11 mouse cellular contexts compared by ENCODE assay signal in the genomic region with DNA sequence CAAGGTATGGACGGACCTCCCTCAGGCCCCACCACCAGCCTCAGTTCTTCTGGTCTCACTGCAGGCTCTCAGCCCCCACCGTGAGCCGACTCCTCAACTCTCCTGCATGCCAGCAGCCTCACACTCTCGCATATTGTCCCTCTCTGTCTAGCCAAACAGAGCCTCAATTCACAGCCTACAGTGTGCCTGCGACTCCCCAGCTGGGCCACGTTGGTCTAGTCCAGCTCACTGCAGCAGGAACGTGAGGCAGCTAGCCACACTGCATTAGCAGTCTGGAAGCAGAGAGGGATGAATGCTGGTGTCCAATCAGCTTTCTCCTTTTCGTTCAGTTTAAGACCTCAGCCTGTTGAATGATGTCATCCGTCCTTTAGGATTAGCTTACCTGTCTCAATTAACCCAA. TPM values are rescaled to one million over a fixed set of nuclear protein-coding genes. Genes with fewer than 3 reads are reported as not detected.
DNase-seq lines count a peak whose midpoint lies in the region; ATAC-seq and TF ChIP-seq lines count a peak whose summit lies in the region.
"Had no signal": no experiment of that assay in that cellular context is flagged by ENCODE, and none has a peak within 500 bp of the region (broad histone marks: within the 10 kb centered on the region; RNA-seq: fewer than 3 reads in every experiment).

No protein-coding gene starts in this region.

- no peaks in the 10 kb centered on the region for H3K4me1 ChIP-seq in hindbrain, embryonic 15.5 days (replicated peaks)
- no peaks in the 10 kb centered on the region for H3K4me1 ChIP-seq in hindbrain, embryonic 11.5 days (replicated peaks; ENCODE audit: control insufficient read depth, insufficient read depth, low read length)
- H3K4me1 ChIP-seq in midbrain, embryonic 15.5 days: no peaks in the 10 kb centered on the region
- no peaks in the 10 kb centered on the region for H3K4me1 ChIP-seq in midbrain, embryonic 10.5 days
- peaks cover 13% of the 10 kb centered on the region for H3K4me1 ChIP-seq in embryonic facial prominence, embryonic 14.5 days (ENCODE audit: control insufficient read depth, insufficient read depth, low read length)
- H3K4me1 ChIP-seq in midbrain, postnatal 0 days (ENCODE audit: insufficient read depth, low read length): no peaks in the 10 kb centered on the region

- no peak overlapping the region for H3K4me3 ChIP-seq in hindbrain, embryonic 15.5 days
- H3K4me3 ChIP-seq in hindbrain, embryonic 11.5 days (ENCODE audit: low read depth, low read length): no peak overlapping the region
- H3K4me3 ChIP-seq in midbrain, embryonic 15.5 days: no peak overlapping the region
- no peak overlapping the region for H3K4me3 ChIP-seq in midbrain, embryonic 10.5 days
- no peak overlapping the region for H3K4me3 ChIP-seq in embryonic facial prominence, embryonic 14.5 days (ENCODE audit: low read depth, low read length)
- no peak overlapping the region for H3K4me3 ChIP-seq in midbrain, postnatal 0 days (ENCODE audit: low read depth, low read length)
- H3K4me3 ChIP-seq: erythroblast, embryonic 14.5 days had no signal

- 73% methylated on average over 9 of the region's 9 CpGs for WGBS in hindbrain, embryonic 15.5 days
- 72% methylated on average over 9 of the region's 9 CpGs for WGBS in hindbrain, embryonic 11.5 days
- 75% methylated on average over 9 of the region's 9 CpGs for WGBS in midbrain, embryonic 15.5 days
- WGBS in midbrain, embryonic 10.5 days: 76% methylated on average over 9 of the region's 9 CpGs
- 57% methylated on average over 9 of the region's 9 CpGs for WGBS in embryonic facial prominence, embryonic 14.5 days
- WGBS in midbrain, postnatal 0 days: 65% methylated on average over 9 of the region's 9 CpGs

- H3K27me3 ChIP-seq in hindbrain, embryonic 15.5 days: no peaks in the 10 kb centered on the region
- H3K27me3 ChIP-seq in hindbrain, embryonic 11.5 days (ENCODE audit: control insufficient read depth, insufficient read depth, low read length): no peaks in the 10 kb centered on the region
- no peaks in the 10 kb centered on the region for H3K27me3 ChIP-seq in midbrain, embryonic 15.5 days (replicated peaks)
- H3K27me3 ChIP-seq in midbrain, embryonic 10.5 days (ENCODE audit: low read depth, poor library complexity, severe bottlenecking): no peaks in the 10 kb centered on the region
- no peaks in the 10 kb centered on the region for H3K27me3 ChIP-seq in embryonic facial prominence, embryonic 14.5 days (replicated peaks; ENCODE audit: control insufficient read depth, insufficient read depth, low read length)
- H3K27me3 ChIP-seq in midbrain, postnatal 0 days (ENCODE audit: insufficient read depth, low read length): no peaks in the 10 kb centered on the region

- H3K4me2 ChIP-seq in hindbrain, embryonic 15.5 days: no peak overlapping the region
- no peak overlapping the region for H3K4me2 ChIP-seq in hindbrain, embryonic 11.5 days (replicated peaks; ENCODE audit: low read depth, low read length)
- no peak overlapping the region for H3K4me2 ChIP-seq in midbrain, embryonic 15.5 days
- H3K4me2 ChIP-seq in embryonic facial prominence, embryonic 14.5 days (ENCODE audit: low read depth, low read length): no peak overlapping the region
- H3K4me2 ChIP-seq in midbrain, postnatal 0 days (ENCODE audit: low read depth, low read length, poor library complexity, severe bottlenecking): no peak overlapping the region

- no peak for DNase-seq in hindbrain, embryonic 11.5 days (ENCODE audit: low spot score)
- no peak for DNase-seq in midbrain, embryonic 10.5 days (ENCODE audit: low spot score)
- no peak for DNase-seq in embryonic facial prominence, embryonic 14.5 days (ENCODE audit: low spot score)
- DNase-seq in midbrain, postnatal 0 days (ENCODE audit: low spot score): peak; percentile 44
- DNase-seq: liver; thymus, postnatal 14 days had no signal

- H3K36me3 ChIP-seq in hindbrain, embryonic 15.5 days: peaks cover 19% of the 10 kb centered on the region
- peaks cover 3% of the 10 kb centered on the region for H3K36me3 ChIP-seq in hindbrain, embryonic 11.5 days (ENCODE audit: control insufficient read depth, insufficient read depth, low read length)
- peaks cover 10% of the 10 kb centered on the region; the same call in 1 of the 2 replicates for H3K36me3 ChIP-seq in midbrain, embryonic 15.5 days (replicated peaks)
- peaks cover 90% of the 10 kb centered on the region for H3K36me3 ChIP-seq in midbrain, embryonic 10.5 days
- peaks cover 56% of the 10 kb centered on the region for H3K36me3 ChIP-seq in embryonic facial prominence, embryonic 14.5 days (ENCODE audit: control insufficient read depth, insufficient read depth, low read length)
- peaks cover 37% of the 10 kb centered on the region for H3K36me3 ChIP-seq in midbrain, postnatal 0 days (ENCODE audit: insufficient read depth, low read length)
- H3K36me3 ChIP-seq: G1E had no signal

- H3K9ac ChIP-seq in hindbrain, embryonic 15.5 days: no peak overlapping the region
- H3K9ac ChIP-seq in hindbrain, embryonic 11.5 days (ENCODE audit: low read depth, low read length): no peak overlapping the region
- no peak overlapping the region for H3K9ac ChIP-seq in midbrain, embryonic 15.5 days
- no peak overlapping the region for H3K9ac ChIP-seq in embryonic facial prominence, embryonic 14.5 days (ENCODE audit: low read depth, low read length)
- H3K9ac ChIP-seq in midbrain, postnatal 0 days (replicated peaks; ENCODE audit: low read length, poor library complexity, severe bottlenecking): no peak overlapping the region

- H3K27ac ChIP-seq in hindbrain, embryonic 15.5 days (replicated peaks): no peak overlapping the region
- no peak overlapping the region for H3K27ac ChIP-seq in hindbrain, embryonic 11.5 days (ENCODE audit: low read depth, low read length)
- H3K27ac ChIP-seq in midbrain, embryonic 15.5 days: no peak overlapping the region
- no peak overlapping the region for H3K27ac ChIP-seq in midbrain, embryonic 10.5 days (replicated peaks)
- peak overlapping the region; percentile 74; the same call in 1 of the 2 replicates for H3K27ac ChIP-seq in embryonic facial prominence, embryonic 14.5 days (replicated peaks; ENCODE audit: low read depth, low read length)
- H3K27ac ChIP-seq in midbrain, postnatal 0 days (ENCODE audit: low read depth, low read length): no peak overlapping the region

- no peaks in the 10 kb centered on the region for H3K9me3 ChIP-seq in hindbrain, embryonic 15.5 days
- no peaks in the 10 kb centered on the region for H3K9me3 ChIP-seq in hindbrain, embryonic 11.5 days (ENCODE audit: control insufficient read depth, low read length)
- H3K9me3 ChIP-seq in midbrain, embryonic 15.5 days: no peaks in the 10 kb centered on the region
- H3K9me3 ChIP-seq in midbrain, embryonic 10.5 days (replicated peaks): no peaks in the 10 kb centered on the region
- H3K9me3 ChIP-seq in embryonic facial prominence, embryonic 14.5 days (ENCODE audit: control insufficient read depth, low read length): no peaks in the 10 kb centered on the region
- no peaks in the 10 kb centered on the region for H3K9me3 ChIP-seq in midbrain, postnatal 0 days (ENCODE audit: low read length)

- TF ChIP-seq CTCF in midbrain, postnatal 0 days (IDR thresholded peaks at IDR 0.05): no peak

- peak; percentile 73 for ATAC-seq in hindbrain, embryonic 15.5 days (ENCODE audit: low FRiP score, low read depth)
- ATAC-seq in hindbrain, embryonic 11.5 days (ENCODE audit: low FRiP score): no peak
- 0 out of 2 replicates have a peak, but pooled peaks have one; percentile 42 for ATAC-seq in midbrain, embryonic 15.5 days (replicated peaks)
- peak; percentile 27; the same call in 1 of the 2 replicates for ATAC-seq in embryonic facial prominence, embryonic 14.5 days (ENCODE audit: low read depth)
- peak; percentile 80 for ATAC-seq in midbrain, postnatal 0 days (ENCODE audit: low FRiP score)
- ATAC-seq in megakaryocyte, adult 5-6 weeks (ENCODE audit: poor library complexity, severe bottlenecking): no peak

RNA-seq across cellular contexts. Expression of a gene that starts 28.1 kb away (rescaled TPM):
- 29.3 and 30.4 TPM in 2 replicates for polyA plus RNA-seq in hindbrain, embryonic 15.5 days (2015; fragmentation: Nextera tagmentation; extraction: Ambion mirVana)
- polyA plus RNA-seq in hindbrain, embryonic 11.5 days (2014; fragmentation: Nextera tagmentation; extraction: Ambion mirVana): 23.7 and 30.8 TPM in 2 replicates
- polyA plus RNA-seq in midbrain, embryonic 15.5 days (2015; fragmentation: Nextera tagmentation; extraction: Ambion mirVana): 29.9 and 30.8 TPM in 2 replicates
- polyA plus RNA-seq in midbrain, embryonic 10.5 days (2016; fragmentation: Nextera tagmentation; extraction: Ambion mirVana): 35.5 and 35.6 TPM in 2 replicates
- 24.8 and 31.7 TPM in 2 replicates for polyA plus RNA-seq in embryonic facial prominence, embryonic 14.5 days (2014; fragmentation: Nextera tagmentation; extraction: Ambion mirVana)
- total RNA-seq in midbrain, postnatal 0 days (2014; rRNA removed): 32.0 TPM in 2 replicates
- polyA plus RNA-seq in midbrain, postnatal 0 days (2015; fragmentation: Nextera tagmentation; extraction: Ambion mirVana): 20.3 and 22.0 TPM in 2 replicates
- 36.3 and 38.3 TPM in 2 replicates for total RNA-seq in megakaryocyte, adult 5-6 weeks (2015)
- total RNA-seq in megakaryocyte, adult 5-6 weeks (2017): 35.8 and 36.1 TPM in 2 replicates
- polyA plus RNA-seq: erythroblast, embryonic 14.5 days; G1E had no signal

Comparison
In these comparisons a context has a peak if more than half of its experiments do, and no peak if none do; other contexts are left out.
1. ATAC-seq: peak in hindbrain, embryonic 15.5 days (single experiment), midbrain, embryonic 15.5 days (single experiment), embryonic facial prominence, embryonic 14.5 days (single experiment) and midbrain, postnatal 0 days (single experiment); none in hindbrain, embryonic 11.5 days (single experiment) and megakaryocyte, adult 5-6 weeks (single experiment).